Mouse (Mus musculus) kidney, adult 9 months (tissue): ENCODE measurements at regions not wholly inside any gene's neighbourhood (a gene's known extent, or its start where the extent isn't known, plus 50 kb on each side); places are given as distances from the start of the nearest gene placed in this dataset.
A peak's percentile ranks its signal among the peaks of the same experiment; 100 is the strongest.
"Not testable (repeated sequence)": the region's sequence is repeated elsewhere in the genome, so short reads cannot be mapped to it uniquely, and the experiment has no call there.

Source experiments
- DNase-seq: peaks from one replicate; pipeline ENCODE4 v3.0.0; 2022

GRCm38 (mm10) chr4:55206226-55206625 lies 143.6 kb upstream of the Rad23b start:
- no peak for DNase-seq

- no peak for DNase-seq
These were observed 142.0 kb upstream of the Rad23b start for GRCm38 (mm10) chr4:55207749-55208385.

- no peak for DNase-seq
These were observed 141.2 kb upstream of the Rad23b start for GRCm38 (mm10) chr4:55208386-55209345.

- no peak for DNase-seq
These were observed 134.2 kb upstream of the Rad23b start for GRCm38 (mm10) chr4:55215425-55216174.

- DNase-seq: no peak
These were observed 133.7 kb upstream of the Rad23b start for GRCm38 (mm10) chr4:55216175-55216545.

GRCm38 (mm10) chr4:55225766-55226165 lies 124.1 kb upstream of the Rad23b start:
- DNase-seq: no peak

GRCm38 (mm10) chr4:55227394-55227793 lies 122.4 kb upstream of the Rad23b start:
- DNase-seq: peak; percentile 7

GRCm38 (mm10) chr4:55231522-55231921 lies 118.3 kb upstream of the Rad23b start:
- DNase-seq: peak; percentile 29

- DNase-seq: no peak
These were observed 112.0 kb upstream of the Rad23b start for GRCm38 (mm10) chr4:55237856-55238255.

- peak; percentile 66 for DNase-seq
These were observed 109.4 kb upstream of the Rad23b start for GRCm38 (mm10) chr4:55240450-55240849.

- peak; percentile 7 for DNase-seq
These were observed 107.5 kb upstream of the Rad23b start for GRCm38 (mm10) chr4:55242331-55242730.

- DNase-seq: no peak
These were observed 106.5 kb upstream of the Rad23b start for GRCm38 (mm10) chr4:55243091-55244058.

- no peak for DNase-seq
These were observed 104.1 kb upstream of the Rad23b start for GRCm38 (mm10) chr4:55245789-55246188.

GRCm38 (mm10) chr4:55250334-55250733 lies 99.5 kb upstream of the Rad23b start:
- no peak for DNase-seq

GRCm38 (mm10) chr4:55251546-55251945 lies 98.3 kb upstream of the Rad23b start:
- no peak for DNase-seq

GRCm38 (mm10) chr4:55253769-55254168 lies 96.1 kb upstream of the Rad23b start:
- no peak for DNase-seq

GRCm38 (mm10) chr4:55271965-55272630 lies 77.7 kb upstream of the Rad23b start:
- DNase-seq: no peak

- DNase-seq: no peak
These were observed 73.4 kb upstream of the Rad23b start for GRCm38 (mm10) chr4:55276300-55276952.

GRCm38 (mm10) chr4:55279351-55279750 lies 70.5 kb upstream of the Rad23b start:
- not testable (repeated sequence) for DNase-seq

GRCm38 (mm10) chr4:55280706-55281105 lies 69.1 kb upstream of the Rad23b start:
- DNase-seq: no peak

GRCm38 (mm10) chr4:55281486-55282096 lies 68.3 kb upstream of the Rad23b start:
- no peak for DNase-seq
